Mouse (Mus musculus) lung, adult 2 months (tissue): ENCODE measurements around the gene Dusp1. TPM values are rescaled to one million over a fixed set of nuclear protein-coding genes. Genes with fewer than 3 reads are reported as not detected.

Experiments used
- DNase-seq: peaks from one replicate; pipeline ENCODE4 v3.0.0; 2022
- H3K4me1 ChIP-seq: fragments of 200-500 bp; 2 replicates; pipeline ENCODE4 v1.6.1; 2011; ENCODE audit warnings: low read length; ENCODE audit not compliant: control insufficient read depth, insufficient read depth
- H3K4me3 ChIP-seq: fragments of 200-500 bp; replicated peaks from 2 replicates; pipeline ENCODE3; 2011; ENCODE audit warnings: low read depth, mild to moderate bottlenecking, control low read depth, low read length; ENCODE audit errors: extremely low read depth
- CTCF ChIP-seq: fragments of 200-500 bp; IDR thresholded peaks from 2 replicates; pipeline ENCODE4 v1.5.1; 2011; ENCODE audit warnings: mild to moderate bottlenecking, low read length, control low read depth; ENCODE audit not compliant: insufficient read depth
- POLR2A ChIP-seq: fragments of 200-500 bp; IDR thresholded peaks from 2 replicates; pipeline ENCODE4 v1.6.1; 2011; ENCODE audit warnings: low read depth, mild to moderate bottlenecking, control low read depth, low read length, borderline replicate concordance; ENCODE audit errors: extremely low read depth
- WGBS: fragments of 180-500 bp; shearing (Covaris S2); methylation state at CpG from one replicate; pipeline ENCODE4 v1.1.7; 2018; 5-methylcytosine and 5-hydroxymethylcytosine counted together
- polyA plus RNA-seq: library from polyadenylated mRNA; depleted of rRNA; stranded (reverse); fragments of >200 nt; gene quantifications from 2 replicates; pipeline ENCODE4 v1.2.3, GENCODE M21; 2012

Gene Dusp1
- polyA plus RNA-seq, 1 experiment, result 233 TPM

GRCm38 (mm10) chr17:26567142-26567817 lies 5.4 kb upstream of the Dusp1 start:
- peaks cover 14% of the 10 kb centered on the region for H3K4me1 ChIP-seq
- 41% methylated on average over 8 of the region's 8 CpGs for WGBS
- DNase-seq, result no peak
- H3K4me3 ChIP-seq, result no peak overlapping the region
- no peak for TF ChIP-seq CTCF
- no peak for TF ChIP-seq POLR2A

DNA sequence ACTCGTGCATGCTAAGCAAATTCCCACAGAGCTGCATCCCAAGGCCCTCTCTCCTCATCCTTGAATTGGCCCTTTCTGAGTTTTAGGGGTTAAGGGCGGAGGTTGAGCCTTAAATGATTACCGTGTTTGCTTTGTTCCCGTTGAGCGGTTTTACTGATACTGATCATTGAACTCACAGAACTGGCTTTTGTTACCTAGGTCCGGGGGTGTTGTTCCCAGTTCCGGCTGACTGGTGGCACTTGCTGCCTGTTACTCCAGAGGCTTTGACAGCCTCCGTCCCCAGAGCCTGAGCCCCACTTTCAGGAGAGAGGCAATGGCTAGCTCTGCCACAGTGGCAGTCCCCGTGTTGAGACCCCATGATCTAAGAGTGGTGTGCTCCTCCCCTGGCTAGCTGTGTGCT lies 2.5 kb upstream of the Dusp1 start:
- Histone ChIP-seq H3K4me3 (no peak overlapping the region), H3K4me1 (peaks cover 16% of the 10 kb centered on the region)
- TF ChIP-seq CTCF (no peak), POLR2A (no peak)
- no peak for DNase-seq
- WGBS, result 66% methylated on average over 9 of the region's 9 CpGs

DNA sequence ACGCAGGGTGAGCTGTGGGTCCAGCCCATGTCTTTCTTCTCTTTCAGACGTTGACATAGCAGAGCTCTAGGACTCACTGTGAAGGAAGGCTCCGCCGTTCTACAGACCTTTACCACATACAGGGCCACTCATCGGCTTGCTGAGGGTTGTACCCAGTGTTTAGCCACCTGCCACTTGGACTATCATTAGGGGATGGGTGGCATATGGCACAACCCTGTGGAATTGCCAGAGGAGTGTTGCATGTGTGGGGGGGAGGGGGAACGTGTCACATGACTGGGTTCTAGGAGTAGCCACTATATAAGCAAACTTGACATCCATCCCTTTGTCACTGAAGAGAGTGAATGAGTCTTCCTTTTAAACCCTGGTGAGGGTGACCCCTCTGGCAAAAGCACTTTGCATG lies 1.5 kb upstream of the Dusp1 start:
- Histone ChIP-seq H3K4me1 (peaks cover 16% of the 10 kb centered on the region), H3K4me3 (no peak overlapping the region)
- WGBS, result 83% methylated on average over 6 of the region's 6 CpGs
- TF ChIP-seq POLR2A, result no peak
- TF ChIP-seq CTCF, result no peak
- no peak for DNase-seq

- TF ChIP-seq CTCF, result no peak
- TF ChIP-seq POLR2A, result no peak
- no peak for DNase-seq
- WGBS, result 65% methylated on average over 4 of the region's 4 CpGs
- Histone ChIP-seq H3K4me1 (peaks cover 12% of the 10 kb centered on the region), H3K4me3 (peak overlapping the region; percentile 67)
Observed at GRCm38 (mm10) chr17:26562292-26562691, 364 bp upstream of the Dusp1 start.

- WGBS, result under 1% methylated on average over 36 of the region's 36 CpGs
- peak within 1 kb of the TSS; percentile 67 for H3K4me3 ChIP-seq
- no peak for TF ChIP-seq POLR2A
- peaks cover 12% of the 10 kb centered on the region for H3K4me1 ChIP-seq
- peak; percentile 89 for DNase-seq
Observed at GRCm38 (mm10) chr17:26561290-26561640, 663 bp downstream of the Dusp1 start, which contains the start of gene Ergic1. Ergic1 (plus strand) TSS chr17:26561489.

DNA sequence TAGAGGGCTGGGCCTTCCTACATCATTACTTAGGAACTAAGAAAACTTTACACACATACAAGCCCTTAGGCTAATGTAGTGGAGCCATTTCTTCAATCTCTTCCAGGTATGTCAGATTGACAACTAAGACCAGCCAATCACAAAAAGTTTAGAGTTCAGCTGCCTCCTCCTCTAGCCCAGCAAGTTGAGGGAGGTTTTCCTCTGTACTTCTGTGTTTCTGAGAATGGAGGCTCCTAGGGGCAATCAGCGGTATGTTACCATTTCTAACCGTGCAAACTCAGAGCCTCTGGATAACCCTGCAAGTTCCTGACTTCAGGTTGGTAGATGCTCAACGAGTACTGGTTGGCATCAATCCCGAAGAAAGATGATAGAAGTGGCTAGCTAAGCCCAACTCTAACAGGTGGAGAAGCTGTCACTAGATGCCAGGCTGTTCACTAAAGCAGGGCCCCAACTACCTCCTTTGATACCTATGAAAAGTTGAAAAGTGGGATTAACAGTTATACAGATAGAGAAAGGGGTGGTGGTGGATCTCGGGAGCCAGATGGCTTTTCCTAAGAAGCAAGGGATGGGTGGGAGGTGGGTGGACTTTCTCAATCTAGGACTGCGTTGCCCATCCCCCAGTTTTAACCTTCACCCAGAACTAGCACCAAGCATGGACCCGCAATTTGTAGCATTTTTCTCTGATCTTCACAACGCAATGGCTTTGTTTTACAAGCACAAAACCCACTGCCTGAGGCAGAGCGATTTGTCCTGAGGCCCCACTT lies 1.2 kb downstream of the Dusp1 start:
- 29% methylated on average over 9 of the region's 9 CpGs for WGBS
- H3K4me3 ChIP-seq, result peak overlapping the region; percentile 63
- peaks cover 12% of the 10 kb centered on the region for H3K4me1 ChIP-seq
- no peak for TF ChIP-seq CTCF
- TF ChIP-seq POLR2A, result no peak
- no peak for DNase-seq

DNA sequence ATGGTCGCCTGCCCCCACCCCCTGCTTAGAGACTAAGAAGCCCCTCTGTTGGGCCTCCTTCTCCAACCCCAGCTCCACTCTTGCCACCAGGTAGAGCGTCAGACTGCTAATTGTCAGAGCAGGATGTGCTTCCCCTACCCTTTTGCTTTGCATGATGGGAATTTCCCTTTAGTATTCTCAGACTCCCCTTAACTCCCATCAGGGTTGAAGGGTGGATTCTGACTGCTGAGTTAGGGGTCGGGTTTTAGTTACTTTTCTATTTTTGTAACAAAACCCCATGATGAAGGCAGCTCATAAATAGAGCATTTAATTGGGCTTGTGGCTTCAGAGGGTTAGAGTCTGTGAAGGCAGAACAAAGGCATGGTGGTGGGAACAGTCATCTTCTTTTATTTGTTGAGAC lies 8.9 kb downstream of the Dusp1 start:
- WGBS, result 73% methylated on average over 3 of the region's 3 CpGs
- no peak for DNase-seq
- peaks cover 4% of the 10 kb centered on the region; the same call in 1 of the 2 replicates for H3K4me1 ChIP-seq
- TF ChIP-seq CTCF (no peak), POLR2A (no peak)
- H3K4me3 ChIP-seq, result no peak overlapping the region

- H3K4me1 ChIP-seq, result peaks cover 7% of the 10 kb centered on the region
- WGBS, result 87% methylated on average over 6 of the region's 6 CpGs
- DNase-seq, result no peak
- no peak overlapping the region for H3K4me3 ChIP-seq
- TF ChIP-seq POLR2A (no peak), CTCF (no peak)
Observed at GRCm38 (mm10) chr17:26551104-26551503, 10.8 kb downstream of the Dusp1 start.

DNA sequence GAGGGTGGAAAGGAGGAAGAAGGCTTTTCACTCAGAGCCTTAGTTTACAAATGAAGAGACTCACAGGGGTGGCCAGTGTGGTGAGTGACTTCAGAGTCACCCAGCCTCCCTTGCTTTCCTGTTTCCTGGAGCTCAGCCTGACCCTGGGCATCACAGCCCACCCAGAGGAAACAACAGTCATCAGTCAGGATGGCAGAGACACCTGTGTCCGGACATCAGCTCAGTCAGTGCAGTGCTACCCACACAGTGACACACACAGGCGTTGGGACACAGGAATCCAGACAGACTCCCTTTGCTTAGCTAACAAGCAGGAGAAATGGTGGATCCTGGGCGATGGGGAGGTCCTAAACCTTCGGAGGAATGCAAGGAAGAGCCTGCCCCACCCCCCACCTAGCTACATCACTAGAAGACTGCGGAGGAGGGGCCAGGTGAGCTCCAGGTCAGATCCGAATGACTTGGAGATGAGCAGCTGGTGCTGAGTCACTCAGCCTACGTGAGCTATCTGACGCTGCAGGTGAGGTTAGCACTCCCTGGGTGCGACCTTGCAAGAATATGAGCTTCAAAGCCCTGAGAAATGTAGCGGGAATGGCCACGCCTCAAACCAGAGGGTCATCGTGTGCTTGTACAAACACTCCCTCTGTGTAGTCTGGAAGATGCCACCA lies 12.6 kb downstream of the Dusp1 start:
- TF ChIP-seq POLR2A, result no peak
- no peak for TF ChIP-seq CTCF
- Histone ChIP-seq H3K4me1 (peaks cover 7% of the 10 kb centered on the region), H3K4me3 (no peak overlapping the region)
- no peak for DNase-seq
- WGBS, result 27% methylated on average over 12 of the region's 12 CpGs

DNA sequence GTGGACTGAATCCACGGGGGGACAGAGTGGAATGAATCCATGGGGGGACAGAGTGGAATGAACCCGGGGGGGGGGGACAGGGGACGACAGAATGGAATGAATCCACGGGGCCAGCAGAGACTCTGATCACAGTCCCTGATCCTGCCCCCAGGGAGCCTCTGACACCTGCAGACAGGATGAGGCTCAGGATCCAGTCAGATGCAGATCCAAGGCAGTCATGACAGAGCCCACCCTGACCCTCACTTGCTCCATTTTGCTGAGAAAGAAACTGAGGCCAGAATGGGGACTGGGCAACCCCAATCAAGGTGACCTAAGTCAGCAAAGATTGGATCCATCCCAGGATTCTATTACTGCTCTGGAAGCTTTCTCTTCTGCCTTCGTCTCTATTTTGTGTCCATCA lies 13.4 kb downstream of the Dusp1 start:
- Histone ChIP-seq H3K4me3 (no peak overlapping the region), H3K4me1 (peaks cover 7% of the 10 kb centered on the region)
- 21% methylated on average over 3 of the region's 5 CpGs for WGBS
- no peak for TF ChIP-seq CTCF
- no peak for TF ChIP-seq POLR2A
- DNase-seq, result no peak
